Mouse (Mus musculus): ENCODE data around the gene Zc3h4. TPM values are rescaled to one million over a fixed set of nuclear protein-coding genes. Genes with fewer than 3 reads are reported as not detected.

The Zc3h4 gene
- polyA plus RNA-seq, 1 experiment = 47.2 TPM

- peaks cover 2% of the 10 kb centered on the region; the same call in 1 of the 2 replicates for H3K27me3 ChIP-seq (ENCODE audit: control insufficient read depth, insufficient read depth, low read length)
- no peak for TF ChIP-seq CTCF (IDR thresholded peaks at IDR 0.05; ENCODE audit: extremely low read depth, insufficient read depth, insufficient read length, insufficient replicate concordance)
- no peak for TF ChIP-seq POLR2A (IDR thresholded peaks at IDR 0.05; ENCODE audit: low read depth, low read length)
Observed at GRCm38 (mm10) chr7:16468115-16468514, 67.4 kb downstream of the Zc3h4 start.

GRCm38 (mm10) chr7:16471549-16471948 lies 70.8 kb downstream of the Zc3h4 start:
- WGBS = 39% methylated on average over 9 of the region's 9 CpGs
- no peak for TF ChIP-seq CTCF (IDR thresholded peaks at IDR 0.05; ENCODE audit: extremely low read depth, insufficient read depth, insufficient read length, insufficient replicate concordance)
- no peak for TF ChIP-seq POLR2A (IDR thresholded peaks at IDR 0.05; ENCODE audit: low read depth, low read length)
- peaks cover 26% of the 10 kb centered on the region for H3K27me3 ChIP-seq (ENCODE audit: control insufficient read depth, insufficient read depth, low read length)
- no peak overlapping the region for H3K4me3 ChIP-seq (ENCODE audit: extremely low read depth, insufficient read depth, insufficient read length)
- no peaks in the 10 kb centered on the region for H3K36me3 ChIP-seq (ENCODE audit: control insufficient read depth, insufficient read depth, low read length)
- H3K27ac ChIP-seq (ENCODE audit: insufficient read depth, low read length) = no peak overlapping the region
- H3K4me1 ChIP-seq (ENCODE audit: control insufficient read depth, insufficient read depth, insufficient read length) = peaks cover 4% of the 10 kb centered on the region; the same call in 1 of the 2 replicates
- no peak for DNase-seq (ENCODE audit: low read depth in 1 of 2, low spot score in 2 of 2)

More at GRCm38 (mm10) chr7:16468115-16468514, 67.4 kb downstream of the Zc3h4 start:
- Histone ChIP-seq H3K4me3 (ENCODE audit: extremely low read depth, insufficient read depth, insufficient read length) (no peak overlapping the region), H3K27ac (ENCODE audit: insufficient read depth, low read length) (no peak overlapping the region), H3K4me1 (ENCODE audit: control insufficient read depth, insufficient read depth, insufficient read length) (no peaks in the 10 kb centered on the region), H3K36me3 (ENCODE audit: control insufficient read depth, insufficient read depth, low read length) (no peaks in the 10 kb centered on the region)
- DNase-seq (ENCODE audit: low read depth in 1 of 2, low spot score in 2 of 2) = no peak
- 41% methylated on average over 5 of the region's 5 CpGs for WGBS

GRCm38 (mm10) chr7:16472116-16472709 lies 71.5 kb downstream of the Zc3h4 start:
- WGBS = 29% methylated on average over 17 of the region's 17 CpGs

GRCm38 (mm10) chr7:16473847-16474246 lies 73.1 kb downstream of the Zc3h4 start:
- no peak for TF ChIP-seq POLR2A (IDR thresholded peaks at IDR 0.05; ENCODE audit: low read depth, low read length)
- TF ChIP-seq CTCF (IDR thresholded peaks at IDR 0.05; ENCODE audit: extremely low read depth, insufficient read depth, insufficient read length, insufficient replicate concordance) = no peak
- Histone ChIP-seq H3K4me3 (ENCODE audit: extremely low read depth, insufficient read depth, insufficient read length) (no peak overlapping the region), H3K27me3 (ENCODE audit: control insufficient read depth, insufficient read depth, low read length) (peaks cover 28% of the 10 kb centered on the region), H3K27ac (ENCODE audit: insufficient read depth, low read length) (no peak overlapping the region), H3K4me1 (ENCODE audit: control insufficient read depth, insufficient read depth, insufficient read length) (peaks cover 4% of the 10 kb centered on the region; the same call in 1 of the 2 replicates), H3K36me3 (ENCODE audit: control insufficient read depth, insufficient read depth, low read length) (no peaks in the 10 kb centered on the region)
- no peak for DNase-seq (ENCODE audit: low read depth in 1 of 2, low spot score in 2 of 2)
- 85% methylated on average over 8 of the region's 8 CpGs for WGBS

More at GRCm38 (mm10) chr7:16472116-16472709, 71.5 kb downstream of the Zc3h4 start:
- H3K4me1 ChIP-seq (ENCODE audit: control insufficient read depth, insufficient read depth, insufficient read length) = peaks cover 4% of the 10 kb centered on the region; the same call in 1 of the 2 replicates
- TF ChIP-seq POLR2A (IDR thresholded peaks at IDR 0.05; ENCODE audit: low read depth, low read length) = no peak
- no peak for TF ChIP-seq CTCF (IDR thresholded peaks at IDR 0.05; ENCODE audit: extremely low read depth, insufficient read depth, insufficient read length, insufficient replicate concordance)
- no peaks in the 10 kb centered on the region for H3K36me3 ChIP-seq (ENCODE audit: control insufficient read depth, insufficient read depth, low read length)
- H3K27me3 ChIP-seq (ENCODE audit: control insufficient read depth, insufficient read depth, low read length) = peaks cover 28% of the 10 kb centered on the region
- DNase-seq (ENCODE audit: low read depth in 1 of 2, low spot score in 2 of 2) = no peak
- no peak overlapping the region for H3K4me3 ChIP-seq (ENCODE audit: extremely low read depth, insufficient read depth, insufficient read length)
- H3K27ac ChIP-seq (ENCODE audit: insufficient read depth, low read length) = no peak overlapping the region

- H3K27ac ChIP-seq (ENCODE audit: insufficient read depth, low read length) = no peak overlapping the region
- H3K4me1 ChIP-seq (ENCODE audit: control insufficient read depth, insufficient read depth, insufficient read length) = peaks cover 4% of the 10 kb centered on the region; the same call in 1 of the 2 replicates
- DNase-seq (ENCODE audit: low read depth in 1 of 2, low spot score in 2 of 2) = no peak
- TF ChIP-seq CTCF (IDR thresholded peaks at IDR 0.05; ENCODE audit: extremely low read depth, insufficient read depth, insufficient read length, insufficient replicate concordance) = no peak
- WGBS = 10% methylated on average over 33 of the region's 33 CpGs
- H3K36me3 ChIP-seq (ENCODE audit: control insufficient read depth, insufficient read depth, low read length) = no peaks in the 10 kb centered on the region
- peaks cover 28% of the 10 kb centered on the region for H3K27me3 ChIP-seq (ENCODE audit: control insufficient read depth, insufficient read depth, low read length)
- no peak overlapping the region for H3K4me3 ChIP-seq (ENCODE audit: extremely low read depth, insufficient read depth, insufficient read length)
Observed at GRCm38 (mm10) chr7:16474445-16474844, 73.7 kb downstream of the Zc3h4 start.

DNA sequence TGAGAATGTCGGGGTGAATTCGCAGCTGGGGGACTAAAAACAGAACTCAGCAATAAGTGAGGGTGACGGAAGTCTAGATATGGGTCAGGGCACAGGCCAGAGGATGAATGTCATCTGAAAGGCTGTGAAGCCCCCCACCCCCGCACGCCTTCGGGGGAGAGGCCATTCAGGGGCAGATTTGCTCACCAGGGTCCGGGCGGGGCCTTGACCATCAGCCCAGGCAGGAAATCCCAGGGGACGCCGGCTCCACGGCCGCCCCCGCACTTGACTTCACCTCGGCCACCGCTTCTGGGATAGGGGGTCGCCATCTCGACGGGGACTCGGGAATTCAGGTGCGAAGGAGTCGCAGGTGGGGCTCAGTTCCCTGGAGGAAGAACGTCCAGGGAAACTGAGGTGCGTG lies 74.6 kb downstream of the Zc3h4 start:
- no peak overlapping the region for H3K4me3 ChIP-seq (ENCODE audit: extremely low read depth, insufficient read depth, insufficient read length)
- H3K27me3 ChIP-seq (ENCODE audit: control insufficient read depth, insufficient read depth, low read length) = peaks cover 28% of the 10 kb centered on the region
- H3K27ac ChIP-seq (ENCODE audit: insufficient read depth, low read length) = no peak overlapping the region
- H3K36me3 ChIP-seq (ENCODE audit: control insufficient read depth, insufficient read depth, low read length) = no peaks in the 10 kb centered on the region
- 11% methylated on average over 23 of the region's 23 CpGs for WGBS
- H3K4me1 ChIP-seq (ENCODE audit: control insufficient read depth, insufficient read depth, insufficient read length) = peaks cover 4% of the 10 kb centered on the region; the same call in 1 of the 2 replicates
- DNase-seq (ENCODE audit: low read depth in 1 of 2, low spot score in 2 of 2) = no peak
- TF ChIP-seq CTCF (IDR thresholded peaks at IDR 0.05; ENCODE audit: extremely low read depth, insufficient read depth, insufficient read length, insufficient replicate concordance) (no peak), POLR2A (IDR thresholded peaks at IDR 0.05; ENCODE audit: low read depth, low read length) (no peak)
